Mouse (Mus musculus) bone marrow, adult 2 months (tissue): ENCODE data around the gene Tmprss11g. TPM values are rescaled to one million over a fixed set of nuclear protein-coding genes. Genes with fewer than 3 reads are reported as not detected.

Source experiments
- H3K27ac ChIP-seq: fragments of 200-500 bp; 2 replicates; pipeline ENCODE4 v1.5.1; 2012; ENCODE audit warnings: low read depth, mild to moderate bottlenecking, control low read depth, inconsistent platforms, low read length; ENCODE audit not compliant: control insufficient read depth, poor library complexity, insufficient read depth
- H3K4me1 ChIP-seq: fragments of 200-500 bp; 2 replicates; pipeline ENCODE4 v1.6.1; 2011; ENCODE audit warnings: low read length; ENCODE audit not compliant: control insufficient read depth, insufficient read depth
- H3K4me3 ChIP-seq: fragments of 200-500 bp; replicated peaks from 2 replicates; pipeline ENCODE3; 2011; ENCODE audit warnings: mild to moderate bottlenecking, low read depth, low read length, control low read depth; ENCODE audit not compliant: control insufficient read depth
- CTCF ChIP-seq: fragments of 200-500 bp; IDR thresholded peaks from 2 replicates; pipeline ENCODE4 v1.5.1; 2011; ENCODE audit warnings: low read length, control low read depth; ENCODE audit not compliant: control insufficient read depth, insufficient read depth
- POLR2A ChIP-seq: fragments of 200-500 bp; IDR thresholded peaks from 2 replicates; pipeline ENCODE4 v1.6.1; 2011; ENCODE audit warnings: low read depth, mild to moderate bottlenecking, control low read depth, low read length, borderline replicate concordance; ENCODE audit not compliant: control insufficient read depth
- WGBS: fragments of 180-500 bp; shearing (Covaris S2); methylation state at CpG from one replicate; pipeline ENCODE4 v1.1.7; 2018; 5-methylcytosine and 5-hydroxymethylcytosine counted together
- polyA plus RNA-seq: library from polyadenylated mRNA; stranded (reverse); fragments of >200 nt; gene quantifications from 2 replicates; pipeline ENCODE4 v1.2.4, GENCODE M21; 2011; ENCODE audit warnings: low replicate concordance; ENCODE audit not compliant: missing spikeins, insufficient read depth, insufficient read length

Tmprss11g gene
- not detected in 2 replicates for polyA plus RNA-seq

GRCm38 (mm10) chr5:86518500-86518899 is at the start of gene Tmprss11g:
Tmprss11g (minus strand) TSS chr5:86518600.
- TF ChIP-seq CTCF: no peak
- no peak for TF ChIP-seq POLR2A
- no peak within 1 kb of the TSS for H3K27ac ChIP-seq
- WGBS: 59% methylated on average over 9 of the region's 9 CpGs

GRCm38 (mm10) chr5:86546693-86547092 is 28.3 kb upstream of the Tmprss11g start:
- H3K27ac ChIP-seq: no peak overlapping the region
- 81% methylated on average over 2 of the region's 2 CpGs for WGBS
- H3K4me1 ChIP-seq: no peaks in the 10 kb centered on the region
- no peak overlapping the region for H3K4me3 ChIP-seq
- TF ChIP-seq CTCF (no peak), POLR2A (no peak)

More at GRCm38 (mm10) chr5:86518500-86518899, at the start of gene Tmprss11g:
- Histone ChIP-seq H3K4me1 (no peaks in the 10 kb centered on the region), H3K4me3 (no peak within 1 kb of the TSS)

DNA sequence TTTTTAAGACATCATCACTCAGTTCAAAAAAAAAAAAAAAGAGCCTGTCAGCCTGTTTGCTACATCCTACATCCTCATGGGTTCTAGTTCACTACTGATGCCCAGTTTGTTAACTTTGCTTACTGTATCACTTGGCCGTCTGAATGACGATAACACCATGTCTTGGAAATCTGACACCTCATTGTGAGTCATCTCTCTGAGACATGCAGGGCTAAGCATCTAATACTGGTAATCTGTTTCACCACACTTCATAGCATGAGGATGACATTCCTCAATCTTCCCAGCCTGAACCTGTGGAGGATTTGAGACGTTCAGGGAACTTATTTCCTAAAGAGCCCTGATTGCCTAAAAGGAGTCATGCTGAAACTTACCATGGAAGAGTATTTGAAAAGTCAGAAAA is 22.2 kb upstream of the Tmprss11g start:
- TF ChIP-seq CTCF: no peak
- no peak for TF ChIP-seq POLR2A
- H3K4me1 ChIP-seq: no peaks in the 10 kb centered on the region
- no peak overlapping the region for H3K4me3 ChIP-seq
- 74% methylated on average over 3 of the region's 3 CpGs for WGBS
- no peak overlapping the region for H3K27ac ChIP-seq

DNA sequence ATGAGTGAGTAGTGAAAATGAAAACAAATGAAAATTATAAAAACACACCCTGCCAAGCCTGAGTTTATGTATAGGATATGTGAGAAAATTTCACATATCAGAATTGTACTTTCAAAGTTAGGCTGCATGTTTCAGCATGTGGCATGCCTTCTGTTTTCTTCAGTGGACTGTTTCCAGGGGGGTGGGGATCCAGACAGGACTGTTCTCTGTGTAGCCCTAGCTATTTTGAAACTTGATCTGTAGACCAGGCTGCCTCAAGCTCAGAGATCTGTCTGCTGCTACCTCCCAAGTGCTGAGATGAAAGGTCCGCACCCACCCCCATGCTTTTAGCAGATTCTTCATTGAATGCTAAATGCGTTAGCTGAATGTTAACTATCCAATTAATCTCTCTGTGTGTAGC is 10.3 kb upstream of the Tmprss11g start:
- Histone ChIP-seq H3K27ac (no peak overlapping the region), H3K4me3 (no peak overlapping the region), H3K4me1 (no peaks in the 10 kb centered on the region)
- no peak for TF ChIP-seq CTCF
- TF ChIP-seq POLR2A: no peak
- 80% methylated on average over 2 of the region's 2 CpGs for WGBS

DNA sequence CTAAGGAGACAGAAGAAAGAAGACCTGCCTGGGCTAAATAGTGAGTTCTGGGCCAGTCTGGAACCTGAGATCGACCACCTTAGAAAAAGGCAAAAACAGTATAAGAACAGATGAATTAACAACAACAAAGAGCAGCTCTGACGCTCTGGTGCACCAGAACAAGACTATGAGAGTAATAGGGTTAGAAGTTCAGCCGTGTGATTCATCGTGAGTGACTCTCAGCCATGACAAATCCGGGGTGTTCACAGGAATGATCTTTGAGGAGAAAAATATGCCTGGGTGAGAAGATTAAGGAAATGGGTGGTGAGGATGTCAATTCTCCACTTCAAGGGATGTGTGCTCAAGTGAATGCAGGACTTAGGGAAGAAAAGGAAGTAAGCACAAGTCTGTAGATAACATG is 6.9 kb downstream of the Tmprss11g start:
- WGBS: 68% methylated on average over 5 of the region's 5 CpGs
- no peaks in the 10 kb centered on the region for H3K4me1 ChIP-seq
- TF ChIP-seq CTCF: no peak
- no peak overlapping the region for H3K4me3 ChIP-seq
- H3K27ac ChIP-seq: no peak overlapping the region

GRCm38 (mm10) chr5:86493453-86493852 is 24.9 kb downstream of the Tmprss11g start:
- no peak overlapping the region for H3K27ac ChIP-seq
- no peak overlapping the region for H3K4me3 ChIP-seq
- 61% methylated on average over 1 of the region's 1 CpGs for WGBS
- TF ChIP-seq CTCF (no peak), POLR2A (no peak)
- H3K4me1 ChIP-seq: no peaks in the 10 kb centered on the region

GRCm38 (mm10) chr5:86482562-86482961 is 35.8 kb downstream of the Tmprss11g start:
- H3K4me3 ChIP-seq: no peak overlapping the region
- WGBS: 68% methylated on average over 2 of the region's 2 CpGs
- no peak for TF ChIP-seq POLR2A
- TF ChIP-seq CTCF: no peak
- no peaks in the 10 kb centered on the region for H3K4me1 ChIP-seq
- H3K27ac ChIP-seq: no peak overlapping the region

- no peak overlapping the region for H3K27ac ChIP-seq
- no peak overlapping the region for H3K4me3 ChIP-seq
- TF ChIP-seq CTCF (no peak), POLR2A (no peak)
- WGBS: 75% methylated on average over 1 of the region's 1 CpGs
- no peaks in the 10 kb centered on the region for H3K4me1 ChIP-seq
These were observed 36.4 kb downstream of the Tmprss11g start for GRCm38 (mm10) chr5:86482031-86482430.

DNA sequence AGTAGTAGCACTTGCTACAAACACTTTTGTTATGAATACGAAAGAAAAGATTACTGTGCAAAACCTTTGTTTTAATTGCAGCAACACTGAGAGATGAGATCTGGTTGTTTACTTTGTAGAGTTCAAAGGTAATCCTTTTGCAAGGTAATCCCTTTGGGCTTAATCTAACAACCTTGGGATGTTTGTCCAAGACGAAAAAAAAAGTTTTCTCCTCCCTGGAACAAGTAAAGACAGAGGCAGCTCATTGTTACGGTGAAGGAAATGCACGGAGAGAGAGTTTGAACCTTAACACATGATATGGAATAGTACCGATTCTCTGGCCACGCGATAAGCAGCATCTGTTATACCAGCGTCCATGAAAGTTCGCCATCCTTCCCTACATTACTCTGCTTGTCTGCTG is 44.5 kb downstream of the Tmprss11g start:
- 80% methylated on average over 9 of the region's 9 CpGs for WGBS
- no peaks in the 10 kb centered on the region for H3K4me1 ChIP-seq
- no peak overlapping the region for H3K27ac ChIP-seq
- H3K4me3 ChIP-seq: no peak overlapping the region
- TF ChIP-seq CTCF (no peak), POLR2A (no peak)
